Mouse (Mus musculus) erythroblast, embryonic 14.5 days (primary cell): ENCODE measurements around the gene Prpsap1. TPM values are rescaled to one million over a fixed set of nuclear protein-coding genes. Genes with fewer than 3 reads are reported as not detected.
A peak's percentile ranks its signal among the peaks of the same experiment; 100 is the strongest.
"Not testable (repeated sequence)": the region's sequence is repeated elsewhere in the genome, so short reads cannot be mapped to it uniquely, and the experiment has no call there.

Experiments
- H3K27me3 ChIP-seq: 2 replicates; pipeline ENCODE4 v1.6.1; 2012; ENCODE audit warnings: inconsistent platforms; ENCODE audit not compliant: control insufficient read depth
- H3K36me3 ChIP-seq: 2 replicates; pipeline ENCODE4 v1.6.1; 2012; ENCODE audit warnings: mild to moderate bottlenecking, inconsistent platforms; ENCODE audit not compliant: control insufficient read depth
- H3K4me1 ChIP-seq: 2 replicates; pipeline ENCODE4 v1.6.1; 2012; ENCODE audit warnings: inconsistent platforms; ENCODE audit not compliant: control insufficient read depth
- H3K4me3 ChIP-seq: replicated peaks from 2 replicates; pipeline ENCODE3; 2012; ENCODE audit warnings: moderate library complexity, mild to moderate bottlenecking, inconsistent platforms
- H3K9me3 ChIP-seq: 2 replicates; pipeline ENCODE4 v1.6.1; 2012; ENCODE audit warnings: low read length, inconsistent platforms, mixed read lengths; ENCODE audit not compliant: control insufficient read depth
- GATA1 ChIP-seq: IDR thresholded peaks from 2 replicates; pipeline ENCODE4 v1.6.1; 2012; ENCODE audit warnings: low read length, inconsistent platforms, mixed read lengths
- TAL1 ChIP-seq: IDR thresholded peaks from 3 replicates; pipeline ENCODE4 v1.6.1; 2012; ENCODE audit warnings: low read length, inconsistent platforms, mixed read lengths
- polyA plus RNA-seq: library from polyadenylated mRNA; stranded (reverse); fragments of >175 nt; gene quantifications from 2 replicates; pipeline ENCODE4 v1.2.3, GENCODE M21; 2012

Prpsap1 gene
- polyA plus RNA-seq, 1 experiment = 1.4 TPM

DNA sequence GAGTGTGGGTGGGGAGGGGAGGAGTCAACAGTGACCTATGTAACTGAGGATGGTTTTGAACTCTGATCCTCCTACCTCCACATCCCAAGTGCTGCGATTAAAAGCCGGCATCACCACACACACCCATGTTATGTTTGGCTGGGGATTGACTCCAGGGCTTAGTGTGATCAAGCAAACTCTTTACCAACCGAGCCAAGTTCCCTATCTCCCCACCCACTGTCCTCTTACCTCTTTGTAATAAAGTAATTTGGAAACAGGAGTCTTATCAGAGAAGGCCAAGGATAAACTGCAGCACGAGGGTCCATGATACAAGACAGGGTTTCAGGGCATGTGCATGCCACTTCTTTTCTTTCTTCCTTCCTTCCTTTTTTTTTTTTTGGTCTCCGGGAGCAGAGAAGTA, 811 bp downstream of the Prpsap1 start:
- no peaks in the 10 kb centered on the region for H3K36me3 ChIP-seq
- H3K9me3 ChIP-seq = peaks cover 6% of the 10 kb centered on the region; the same call in 1 of the 2 replicates
- TF ChIP-seq GATA1 = no peak
- no peak for TF ChIP-seq TAL1
- H3K4me1 ChIP-seq = peaks cover 38% of the 10 kb centered on the region
- H3K4me3 ChIP-seq = no peak overlapping the region
- H3K27me3 ChIP-seq = no peaks in the 10 kb centered on the region

GRCm38 (mm10) chr11:116492507-116492906, 1.5 kb downstream of the Prpsap1 start:
- H3K4me3 ChIP-seq, H3K27me3 ChIP-seq, H3K36me3 ChIP-seq, H3K9me3 ChIP-seq: not testable (repeated sequence)
- H3K4me1 ChIP-seq = peaks cover 38% of the 10 kb centered on the region

- TF ChIP-seq TAL1 = no peak
- TF ChIP-seq GATA1 = no peak
- Histone ChIP-seq H3K4me3 (peak overlapping the region; percentile 86), H3K9me3 (peaks cover 6% of the 10 kb centered on the region; the same call in 1 of the 2 replicates), H3K27me3 (no peaks in the 10 kb centered on the region), H3K36me3 (peaks cover 13% of the 10 kb centered on the region), H3K4me1 (peaks cover 38% of the 10 kb centered on the region)
These were observed 2.7 kb downstream of the Prpsap1 start for GRCm38 (mm10) chr11:116491338-116491737.

DNA sequence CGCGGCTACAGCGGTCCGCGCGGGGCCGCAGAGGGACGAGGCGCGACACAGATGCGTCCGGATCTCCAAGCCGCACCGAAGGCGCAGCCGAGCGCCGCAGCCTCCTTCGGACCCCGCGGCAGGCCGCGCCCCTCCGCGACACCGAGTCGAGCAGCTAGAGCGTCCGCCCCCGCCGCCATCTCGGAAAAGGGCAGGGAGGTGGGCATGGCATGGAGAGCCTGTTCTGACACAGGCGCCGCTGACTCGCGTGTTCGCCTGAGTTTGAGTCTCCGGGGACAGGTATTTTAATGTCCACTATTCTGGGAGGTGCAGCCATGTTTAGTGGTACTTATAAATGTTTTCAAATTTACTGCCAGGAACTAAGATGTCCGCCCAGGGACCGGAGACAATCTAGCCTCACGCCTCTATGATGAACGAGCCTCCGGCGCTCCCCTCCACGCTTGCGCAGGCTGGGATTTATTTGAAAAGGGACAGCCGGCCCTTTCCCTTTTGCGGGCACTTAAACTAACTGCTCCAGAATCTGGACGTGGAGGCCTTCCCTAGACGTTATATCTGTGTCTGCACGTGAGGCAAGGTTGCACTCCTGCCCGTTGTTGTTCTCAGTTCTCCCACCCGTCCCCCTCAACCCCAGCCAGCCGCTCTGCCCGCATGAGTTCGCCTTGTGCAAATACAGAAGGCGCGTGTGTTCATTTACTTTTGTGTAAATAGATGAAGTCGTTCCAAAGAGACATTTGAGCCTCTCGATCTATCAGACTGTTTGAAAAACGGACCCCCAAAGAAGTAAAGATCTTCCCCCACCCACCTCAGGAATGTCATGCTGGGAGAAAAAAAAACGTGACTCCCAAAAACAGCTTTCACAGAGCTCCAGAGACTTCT, 3.5 kb downstream of the Prpsap1 start:
- no peaks in the 10 kb centered on the region for H3K27me3 ChIP-seq
- TF ChIP-seq TAL1 (no peak), GATA1 (no peak)
- peaks cover 21% of the 10 kb centered on the region for H3K36me3 ChIP-seq
- peaks cover 6% of the 10 kb centered on the region; the same call in 1 of the 2 replicates for H3K9me3 ChIP-seq
- H3K4me1 ChIP-seq = peaks cover 38% of the 10 kb centered on the region
- H3K4me3 ChIP-seq = peak overlapping the region; percentile 86

- Histone ChIP-seq H3K9me3 (peaks cover 6% of the 10 kb centered on the region; the same call in 1 of the 2 replicates), H3K27me3 (no peaks in the 10 kb centered on the region), H3K4me3 (peak overlapping the region; percentile 86), H3K4me1 (peaks cover 38% of the 10 kb centered on the region), H3K36me3 (peaks cover 28% of the 10 kb centered on the region)
- TF ChIP-seq GATA1 (no peak), TAL1 (no peak)
These were observed 4.2 kb downstream of the Prpsap1 start for GRCm38 (mm10) chr11:116489771-116490231.

DNA sequence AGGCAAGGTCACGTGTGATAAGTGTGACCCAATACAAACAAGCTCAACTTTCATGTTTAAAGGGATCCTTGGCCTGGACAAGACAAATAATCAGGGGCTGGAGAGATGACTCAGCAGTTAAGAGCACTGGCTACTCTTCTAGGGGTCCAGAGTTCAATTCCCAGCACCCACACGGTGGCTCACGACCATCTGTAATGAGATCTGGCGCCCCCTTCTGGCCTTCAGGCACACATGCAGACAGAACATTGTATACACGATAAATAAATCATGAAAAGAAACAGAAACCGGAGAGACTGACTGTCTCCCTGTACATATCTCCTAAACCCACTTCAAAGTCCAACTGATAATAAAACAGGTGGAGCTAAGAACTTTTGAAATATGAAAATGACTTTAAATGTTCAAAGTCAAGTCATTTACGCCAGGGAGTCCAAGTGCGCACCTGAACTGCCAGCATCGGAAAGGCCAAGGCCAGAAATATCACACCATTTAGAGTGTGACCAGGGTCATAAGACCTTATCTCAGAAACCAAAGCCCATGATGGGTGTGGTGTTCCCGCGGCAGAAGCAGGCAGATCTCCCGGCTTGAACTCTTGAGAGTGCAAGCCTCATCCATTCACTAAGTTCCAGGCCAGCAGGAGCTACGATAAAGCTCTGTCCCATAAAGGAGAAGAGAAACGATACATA, 5.2 kb downstream of the Prpsap1 start:
- peaks cover 35% of the 10 kb centered on the region for H3K36me3 ChIP-seq
- no peaks in the 10 kb centered on the region for H3K27me3 ChIP-seq
- no peak for TF ChIP-seq TAL1
- no peak for TF ChIP-seq GATA1
- peak overlapping the region; percentile 86 for H3K4me3 ChIP-seq
- H3K4me1 ChIP-seq = peaks cover 38% of the 10 kb centered on the region
- peaks cover 6% of the 10 kb centered on the region; the same call in 1 of the 2 replicates for H3K9me3 ChIP-seq

DNA sequence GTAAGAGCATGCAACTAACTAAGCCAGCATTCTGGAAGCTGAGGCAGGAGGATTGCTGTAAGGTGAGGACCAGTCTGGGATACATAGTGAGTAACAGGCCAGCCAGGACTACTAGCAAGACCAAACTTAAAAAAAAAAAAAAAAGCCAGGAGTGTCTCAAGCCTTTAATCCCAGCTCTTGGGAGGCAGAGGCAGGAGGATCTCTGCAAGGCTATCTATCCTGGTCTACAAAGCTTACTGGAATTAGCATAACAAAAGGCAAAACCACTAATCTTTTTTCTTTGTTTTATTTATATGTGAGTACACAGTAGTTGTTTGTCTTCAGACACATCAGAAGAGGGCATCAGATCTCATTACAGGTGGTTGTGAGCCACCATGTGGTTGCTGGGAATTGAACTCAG, 5.8 kb downstream of the Prpsap1 start:
- Histone ChIP-seq H3K27me3 (no peaks in the 10 kb centered on the region), H3K36me3 (peaks cover 39% of the 10 kb centered on the region), H3K4me3 (no peak overlapping the region), H3K9me3 (peaks cover 6% of the 10 kb centered on the region; the same call in 1 of the 2 replicates), H3K4me1 (peaks cover 34% of the 10 kb centered on the region)
- TF ChIP-seq TAL1 (no peak), GATA1 (no peak)

- H3K4me1 ChIP-seq = peaks cover 7% of the 10 kb centered on the region
- no peaks in the 10 kb centered on the region for H3K27me3 ChIP-seq
- H3K36me3 ChIP-seq = peaks cover 71% of the 10 kb centered on the region
- peaks cover 6% of the 10 kb centered on the region; the same call in 1 of the 2 replicates for H3K9me3 ChIP-seq
- H3K4me3 ChIP-seq = no peak overlapping the region
- TF ChIP-seq GATA1 (no peak), TAL1 (no peak)
These were observed 9.7 kb downstream of the Prpsap1 start for GRCm38 (mm10) chr11:116484261-116484660.

DNA sequence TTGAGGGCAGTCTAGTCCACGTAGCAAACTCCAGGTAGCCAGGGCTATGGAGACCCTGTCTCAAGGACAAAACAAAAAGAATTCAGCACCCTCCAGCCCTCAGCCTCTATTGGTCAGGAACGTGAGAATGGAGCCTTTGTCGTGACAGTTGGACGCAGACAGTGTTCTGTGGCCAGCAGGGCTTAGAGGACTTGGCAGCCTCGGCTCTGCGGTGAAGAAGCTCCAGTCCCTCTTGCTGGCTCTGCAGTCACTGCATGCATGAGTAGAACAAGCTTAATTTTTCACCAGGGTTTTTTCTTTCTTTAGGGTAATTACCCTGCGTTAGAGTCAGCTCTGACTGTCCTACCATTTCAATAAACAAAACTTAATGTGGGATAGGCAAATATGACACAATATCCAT, 12.2 kb downstream of the Prpsap1 start:
- H3K9me3 ChIP-seq = no peaks in the 10 kb centered on the region
- H3K36me3 ChIP-seq = peaks cover 85% of the 10 kb centered on the region
- TF ChIP-seq GATA1 = no peak
- no peak for TF ChIP-seq TAL1
- H3K27me3 ChIP-seq = no peaks in the 10 kb centered on the region
- no peaks in the 10 kb centered on the region; the same call in 1 of the 2 replicates for H3K4me1 ChIP-seq
- no peak overlapping the region for H3K4me3 ChIP-seq
